Mouse (Mus musculus) MEL (cell line): Measurements from ENCODE around the gene Dlk1.

Experiments
- CTCF ChIP-seq, 3 experiments: IDR thresholded peaks in 2 of 3; conservative IDR thresholded peaks in 1 of 3; 2 replicates each; pipeline ENCODE4 v1.5.1; 2011 to 2012; ENCODE audit warnings: low read length in 3 of 3, low read depth in 2 of 3, mild to moderate bottlenecking in 2 of 3, improper control_type of control experiment in 1 of 3, inconsistent platforms in 1 of 3, mixed read lengths in 1 of 3, moderate library complexity in 1 of 3; ENCODE audit not compliant: control insufficient read depth in 1 of 3, insufficient read depth in 1 of 3, poor library complexity in 1 of 3, severe bottlenecking in 1 of 3
- POLR2A ChIP-seq, 2 experiments: IDR thresholded peaks; 2 replicates each; pipeline ENCODE4 v1.6.1; 2011 to 2012; ENCODE audit warnings: low read length in 2 of 2, mild to moderate bottlenecking in 2 of 2, control low read depth in 1 of 2, improper control_type of control experiment in 1 of 2, low read depth in 1 of 2, moderate library complexity in 1 of 2; ENCODE audit not compliant: control insufficient read depth in 1 of 2, insufficient read depth in 1 of 2, poor library complexity in 1 of 2
- TCF12 ChIP-seq: IDR thresholded peaks from 2 replicates; pipeline ENCODE4 v1.6.1; 2014; ENCODE audit warnings: low read depth, mild to moderate bottlenecking, inconsistent platforms, low read length, improper control_type of control experiment, moderate library complexity
- USF1 ChIP-seq: IDR thresholded peaks from 2 replicates; pipeline ENCODE4 v1.6.1; 2014; ENCODE audit warnings: low read depth, mild to moderate bottlenecking, inconsistent platforms, low read length, improper control_type of control experiment, moderate library complexity

- 0 out of 2 replicates have a peak, but pooled peaks have one; percentile 36 for TF ChIP-seq TCF12
- no peak for TF ChIP-seq POLR2A (IDR thresholded peaks at IDR 0.05; ENCODE audit: control insufficient read depth in 1 of 2, insufficient read depth in 1 of 2, low read depth in 1 of 2, low read length in 2 of 2, poor library complexity in 1 of 2)
- TF ChIP-seq USF1 = no peak
- no peak for TF ChIP-seq CTCF (IDR thresholded peaks at IDR 0.05 in 2 of 3, conservative IDR thresholded peaks at IDR 0.05 in 1 of 3; ENCODE audit: control insufficient read depth in 1 of 3, insufficient read depth in 1 of 3, low read depth in 2 of 3, low read length in 3 of 3, poor library complexity in 1 of 3, severe bottlenecking in 1 of 3)
These were observed 12.6 kb upstream of the Dlk1 start for GRCm38 (mm10) chr12:109439974-109440373.
